Mouse (Mus musculus) liver, adult (tissue): Measurements from ENCODE around the gene Trmt1.

Source experiments
- GATA4 ChIP-seq: IDR thresholded peaks from 2 replicates; pipeline ENCODE4 v1.6.1; 2014; ENCODE audit warnings: mild to moderate bottlenecking, low read length; ENCODE audit not compliant: insufficient replicate concordance

The Trmt1 gene

GRCm38 (mm10) chr8:84728474-84728873, 42.4 kb downstream of the Trmt1 start:
- no peak for TF ChIP-seq GATA4

- no peak for TF ChIP-seq GATA4
These were observed 43.8 kb downstream of the Trmt1 start for GRCm38 (mm10) chr8:84729921-84730362.

- TF ChIP-seq GATA4: peak; percentile 61; the same call in 1 of the 2 replicates
These were observed 44.6 kb downstream of the Trmt1 start for GRCm38 (mm10) chr8:84730541-84731370.

GRCm38 (mm10) chr8:84731371-84732177, 45.5 kb downstream of the Trmt1 start:
- no peak for TF ChIP-seq GATA4

GRCm38 (mm10) chr8:84732545-84732944, 46.4 kb downstream of the Trmt1 start:
- no peak for TF ChIP-seq GATA4

- no peak for TF ChIP-seq GATA4
These were observed 46.9 kb downstream of the Trmt1 start for GRCm38 (mm10) chr8:84732996-84733395.

DNA sequence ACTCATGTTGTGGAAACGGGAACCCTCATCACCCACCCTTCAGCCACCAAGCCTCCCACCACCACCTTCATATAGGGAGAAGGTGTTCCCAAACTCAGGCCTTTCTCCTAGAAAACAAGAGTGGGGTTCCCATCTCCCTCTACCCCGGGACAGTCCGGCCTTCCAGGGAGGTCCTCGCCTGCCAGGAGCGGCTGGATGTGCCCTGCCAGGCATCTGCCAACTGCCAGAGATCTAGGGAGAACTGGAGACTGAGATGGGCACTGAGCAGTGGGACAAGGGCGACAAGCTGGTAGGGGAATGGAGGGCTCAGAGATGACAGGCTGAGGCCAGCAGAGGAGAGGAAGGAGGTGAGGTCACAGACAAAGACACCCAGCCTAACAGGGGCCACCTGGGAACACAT, 47.9 kb downstream of the Trmt1 start:
- TF ChIP-seq GATA4: no peak

GRCm38 (mm10) chr8:84734680-84735079, 48.6 kb downstream of the Trmt1 start:
- no peak for TF ChIP-seq GATA4

DNA sequence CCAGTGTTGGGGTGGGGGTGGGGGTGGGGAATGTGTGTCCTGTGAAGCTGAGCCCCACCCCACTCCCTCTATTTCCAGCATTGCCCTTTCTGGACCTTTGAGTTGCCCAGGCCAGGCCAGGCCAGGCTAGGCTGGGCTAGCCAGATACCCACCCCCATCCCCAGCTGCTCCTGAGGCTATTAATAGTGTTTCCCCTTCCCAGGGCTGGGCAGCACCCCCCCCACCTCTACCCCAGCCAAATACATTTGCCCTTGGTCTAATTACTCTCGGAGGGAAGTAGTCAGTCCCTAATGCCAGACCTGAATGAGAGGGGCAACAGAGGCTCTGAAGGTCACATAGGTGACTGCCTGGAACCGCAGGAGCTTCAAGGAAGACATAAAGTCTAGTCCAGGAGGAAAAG, 49.5 kb downstream of the Trmt1 start:
- no peak for TF ChIP-seq GATA4

GRCm38 (mm10) chr8:84736521-84736920, 50.4 kb downstream of the Trmt1 start:
- TF ChIP-seq GATA4: no peak

DNA sequence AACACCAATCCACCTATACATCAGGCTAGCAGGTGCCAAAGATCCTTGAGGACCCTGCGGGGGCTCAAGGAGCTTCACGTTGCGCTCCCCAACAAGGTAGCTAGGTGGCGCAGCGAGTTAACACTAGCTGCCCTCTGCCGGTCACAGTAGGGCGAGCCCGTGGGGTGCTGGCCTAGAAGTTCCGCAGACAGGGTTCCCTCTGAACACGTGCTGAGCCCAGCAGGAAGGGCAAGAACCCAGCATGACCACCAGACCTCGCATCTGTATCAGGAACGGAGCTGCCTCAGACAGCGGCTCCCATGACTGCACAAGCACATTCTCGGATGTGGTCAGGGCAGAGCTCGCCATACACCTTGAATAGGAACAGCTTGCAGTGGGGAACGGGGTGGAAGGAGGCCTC, 51.5 kb downstream of the Trmt1 start:
- TF ChIP-seq GATA4: no peak

DNA sequence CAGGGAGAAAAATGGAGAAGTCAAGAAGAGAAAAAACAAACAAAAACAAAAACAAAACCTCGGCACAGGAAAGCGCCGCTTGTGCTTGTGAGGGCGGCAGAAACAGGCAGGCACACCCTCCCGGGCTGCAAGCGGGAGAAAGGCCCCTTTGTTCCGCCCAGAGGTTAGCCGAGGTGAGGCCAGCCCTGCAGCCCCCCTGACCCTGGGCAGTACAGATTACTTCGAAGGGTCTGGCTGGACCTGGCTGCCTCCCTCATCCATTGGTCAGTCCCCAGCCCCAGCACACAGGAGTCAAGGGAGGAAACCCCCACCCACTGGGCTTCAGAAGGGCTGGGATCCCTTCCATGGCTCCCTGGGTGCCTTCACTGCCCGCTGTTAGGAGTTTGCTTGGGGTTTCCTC, 52.2 kb downstream of the Trmt1 start:
- TF ChIP-seq GATA4: no peak

GRCm38 (mm10) chr8:84738715-84739400, 52.8 kb downstream of the Trmt1 start:
- TF ChIP-seq GATA4: no peak

DNA sequence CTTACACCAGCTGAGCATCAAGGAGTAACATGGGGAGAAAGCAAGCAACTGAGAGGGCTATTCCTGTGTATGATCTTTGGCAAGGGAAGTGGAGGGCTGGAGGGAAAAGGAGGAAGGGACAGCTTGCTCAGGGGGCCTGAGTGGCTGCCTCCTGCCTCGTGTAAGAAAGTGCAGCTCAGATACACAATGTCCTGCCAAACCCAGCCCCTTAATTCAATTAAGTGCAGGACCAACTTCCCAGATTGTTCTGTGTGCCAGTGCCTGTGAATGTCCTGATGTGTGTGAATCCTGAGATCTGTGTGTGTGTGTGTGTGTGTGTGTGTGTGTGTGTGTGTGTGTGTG, 53.3 kb downstream of the Trmt1 start:
- TF ChIP-seq GATA4: no peak
